Mouse (Mus musculus): ENCODE measurements around the gene Gys1.

- TF ChIP-seq POLR2A (IDR thresholded peaks at IDR 0.05; ENCODE audit: low read depth, low read length) (no peak), CTCF (IDR thresholded peaks at IDR 0.05; ENCODE audit: extremely low read depth, insufficient read length, insufficient replicate concordance, low read depth, low read length) (no peak)
Measured at GRCm38 (mm10) chr7:45492225-45492844, 57.7 kb downstream of the Gys1 start.
